Mouse (Mus musculus) heart, embryonic 15.5 days (tissue): ENCODE results near the gene Ireb2. TPM values are rescaled to one million over a fixed set of nuclear protein-coding genes. Genes with fewer than 3 reads are reported as not detected.
"Not testable (repeated sequence)": the region's sequence is repeated elsewhere in the genome, so short reads cannot be mapped to it uniquely, and the experiment has no call there.

Source experiments
- ATAC-seq: fragments of 200-750 bp; cut with Nextera tagmentation; replicated peaks from 2 replicates; pipeline ENCODE4 v1.8.0; 2017; ENCODE audit warnings: low read depth, moderate TSS enrichment; ENCODE audit not compliant: insufficient number of reproducible peaks, insufficient read depth, low FRiP score
- H3K27ac ChIP-seq: fragments of 300-500 bp; sonication (generic); 2 replicates; pipeline ENCODE4 v1.5.1; 2015; ENCODE audit warnings: mild to moderate bottlenecking, inconsistent platforms
- H3K27me3 ChIP-seq: fragments of 300-500 bp; sonication (generic); 2 replicates; pipeline ENCODE4 v1.6.1; 2015; ENCODE audit warnings: inconsistent platforms
- H3K36me3 ChIP-seq: fragments of 300-500 bp; sonication (generic); 2 replicates; pipeline ENCODE4 v1.6.1; 2015; ENCODE audit warnings: mild to moderate bottlenecking, inconsistent platforms
- H3K4me1 ChIP-seq: fragments of 300-500 bp; sonication (generic); replicated peaks from 2 replicates; pipeline ENCODE4 v1.6.1; 2015; ENCODE audit warnings: inconsistent platforms
- H3K4me2 ChIP-seq: fragments of 300-500 bp; sonication (generic); 2 replicates; pipeline ENCODE4 v1.6.1; 2015; ENCODE audit warnings: inconsistent platforms, mild to moderate bottlenecking, moderate library complexity
- H3K4me3 ChIP-seq: fragments of 300-500 bp; sonication (generic); 2 replicates; pipeline ENCODE4 v1.5.1; 2015; ENCODE audit warnings: mild to moderate bottlenecking, inconsistent platforms
- H3K9ac ChIP-seq: fragments of 300-500 bp; sonication (generic); 2 replicates; pipeline ENCODE4 v1.6.1; 2015; ENCODE audit warnings: mild to moderate bottlenecking, inconsistent platforms
- H3K9me3 ChIP-seq: fragments of 300-500 bp; sonication (generic); replicated peaks from 2 replicates; pipeline ENCODE4 v1.6.1; 2016; ENCODE audit warnings: inconsistent platforms
- WGBS: fragments of 180-500 bp; shearing (Covaris S2); methylation state at CpG from one replicate; pipeline ENCODE4 v1.1.7; 2015; ENCODE audit warnings: mixed read lengths; 5-methylcytosine and 5-hydroxymethylcytosine counted together
- polyA plus RNA-seq: library from polyadenylated mRNA; unstranded; fragments of >200 nt; fragmentation: Nextera tagmentation; extraction: Ambion mirVana; gene quantifications from 2 replicates; pipeline ENCODE4 v1.2.1, GENCODE M21; 2015

Ireb2 gene
- polyA plus RNA-seq, 1 experiment from 2014 or later, result 18.2 TPM

GRCm38 (mm10) chr9:54946256-54946655, 82.7 kb downstream of the Ireb2 start:
- WGBS, result 71% methylated on average over 16 of the region's 16 CpGs
- Histone ChIP-seq H3K9me3 (no peaks in the 10 kb centered on the region), H3K36me3 (no peaks in the 10 kb centered on the region), H3K4me3 (no peak overlapping the region), H3K27ac (no peak overlapping the region), H3K4me2 (no peak overlapping the region), H3K27me3 (no peaks in the 10 kb centered on the region), H3K4me1 (peaks cover under 1% of the 10 kb centered on the region), H3K9ac (no peak overlapping the region)
- ATAC-seq, result no peak

DNA sequence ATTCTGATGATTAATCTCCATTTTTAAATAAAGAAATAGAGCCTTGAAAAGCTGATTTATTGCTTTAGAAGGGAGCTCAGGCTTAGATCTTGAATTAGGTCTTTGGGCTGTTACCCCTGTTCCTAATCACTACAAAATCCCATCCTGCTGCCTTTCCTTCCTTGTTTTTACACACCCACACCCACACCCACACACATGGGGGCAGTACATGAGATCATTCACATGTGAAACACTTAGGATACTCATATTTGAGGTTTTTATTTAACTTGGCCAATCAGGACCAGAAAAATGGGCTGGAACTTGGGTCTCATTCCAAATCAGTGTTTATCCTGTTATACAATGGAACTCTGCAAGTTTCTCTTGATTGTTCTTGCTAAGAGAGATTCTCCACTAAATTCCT, 85.9 kb downstream of the Ireb2 start:
- H3K9ac ChIP-seq, result no peak overlapping the region
- H3K27me3 ChIP-seq, result no peaks in the 10 kb centered on the region
- H3K4me1 ChIP-seq, result peaks cover 17% of the 10 kb centered on the region
- no peaks in the 10 kb centered on the region for H3K9me3 ChIP-seq
- H3K4me3 ChIP-seq, result no peak overlapping the region
- peaks cover 21% of the 10 kb centered on the region; the same call in 1 of the 2 replicates for H3K36me3 ChIP-seq
- no peak overlapping the region for H3K4me2 ChIP-seq
- H3K27ac ChIP-seq, result no peak overlapping the region
- no peak for ATAC-seq

- H3K9ac ChIP-seq, result peak overlapping the region; percentile 57
- peak overlapping the region; percentile 71 for H3K4me2 ChIP-seq
- H3K36me3 ChIP-seq, result peaks cover 22% of the 10 kb centered on the region; the same call in 1 of the 2 replicates
- H3K9me3 ChIP-seq, H3K27me3 ChIP-seq, ATAC-seq: not testable (repeated sequence)
- 45% methylated on average over 8 of the region's 8 CpGs for WGBS
- peaks cover 17% of the 10 kb centered on the region for H3K4me1 ChIP-seq
- H3K4me3 ChIP-seq, result peak overlapping the region; percentile 96
- H3K27ac ChIP-seq, result peak overlapping the region; percentile 70
Observed at GRCm38 (mm10) chr9:54950162-54950561, 86.6 kb downstream of the Ireb2 start.

DNA sequence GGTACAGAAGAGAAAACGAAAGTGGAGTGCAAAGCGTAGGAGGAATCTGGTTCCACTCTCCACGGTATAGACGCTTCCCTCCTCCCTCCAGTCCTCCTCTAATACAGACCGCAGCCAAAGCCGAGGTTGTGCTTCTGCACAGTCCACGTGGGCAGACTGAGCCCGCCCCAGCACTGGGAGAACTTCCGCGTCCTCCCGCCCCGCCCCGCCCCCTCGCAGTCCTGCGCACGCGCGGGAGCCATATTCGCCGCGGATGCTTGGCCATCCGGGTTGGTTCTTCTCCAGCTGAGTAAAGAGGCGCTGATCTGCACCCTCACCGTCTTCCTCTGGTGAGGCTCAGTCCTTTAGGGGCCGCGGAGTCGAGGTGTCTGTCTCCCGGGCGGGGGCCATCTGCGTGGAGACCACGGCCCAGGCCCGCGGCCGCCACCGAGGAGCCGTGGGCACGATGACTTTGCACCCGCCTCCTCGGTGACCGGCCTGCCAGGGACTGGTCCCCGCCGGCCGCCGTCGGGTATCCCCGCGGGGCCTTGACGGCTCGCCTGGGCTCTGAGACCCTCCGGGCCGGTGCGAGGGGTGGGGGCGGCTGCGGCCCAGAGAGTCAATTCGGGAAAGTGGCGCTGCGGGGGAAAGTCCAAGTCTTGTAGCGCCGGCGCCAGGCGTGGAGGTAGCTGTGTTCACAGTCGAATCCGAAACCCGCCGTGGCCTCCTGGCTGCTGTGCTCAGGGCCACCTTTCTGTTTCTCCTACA, 87.2 kb downstream of the Ireb2 start, which contains the start of the genes Psma4 and AY074887:
Psma4 (plus strand) TSS at position 216 of the 747 bp plus-strand sequence.
AY074887 (minus strand) TSS at position 424 of the 747 bp plus-strand sequence.
- Histone ChIP-seq H3K36me3 (peaks cover 27% of the 10 kb centered on the region), H3K4me2 (peak within 1 kb of the TSS; percentile 71), H3K27ac (peak within 1 kb of the TSS; percentile 92), H3K9me3 (no peaks in the 10 kb centered on the region), H3K4me3 (peak within 1 kb of the TSS; percentile 96), H3K4me1 (peaks cover 17% of the 10 kb centered on the region), H3K27me3 (no peaks in the 10 kb centered on the region), H3K9ac (peak within 1 kb of the TSS; percentile 90)
- ATAC-seq, result peak; percentile 99
- under 1% methylated on average over 65 of the region's 65 CpGs for WGBS

DNA sequence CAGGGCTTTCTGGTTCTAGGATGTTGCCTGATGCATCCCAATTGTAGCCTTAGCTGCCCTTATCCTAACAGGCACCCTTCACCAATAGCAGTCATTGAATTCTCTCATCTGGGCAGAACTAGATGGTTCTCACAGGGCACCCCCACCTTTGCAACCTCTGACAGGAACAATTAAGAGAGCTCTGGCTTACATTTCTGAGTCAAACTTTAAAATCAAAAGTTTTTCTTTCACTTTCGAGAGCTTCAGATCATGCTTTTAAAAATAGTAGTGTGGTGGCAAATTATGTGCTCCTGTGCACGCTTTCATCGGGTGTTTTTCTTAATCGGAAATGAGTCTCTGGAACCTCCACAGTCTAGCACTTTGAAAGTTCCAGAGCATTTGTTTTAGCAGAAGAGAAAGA, 97.5 kb downstream of the Ireb2 start:
- no peak overlapping the region for H3K9ac ChIP-seq
- ATAC-seq, result no peak
- 91% methylated on average over 4 of the region's 4 CpGs for WGBS
- H3K4me1 ChIP-seq, result no peaks in the 10 kb centered on the region
- peaks cover 36% of the 10 kb centered on the region for H3K36me3 ChIP-seq
- no peak overlapping the region for H3K4me3 ChIP-seq
- no peak overlapping the region for H3K27ac ChIP-seq
- H3K4me2 ChIP-seq, result no peak overlapping the region
- H3K9me3 ChIP-seq, result no peaks in the 10 kb centered on the region
- H3K27me3 ChIP-seq, result no peaks in the 10 kb centered on the region

Other genes starting within 250 kb of the Ireb2 start
- gene Acsbg1, start 201.9 kb upstream of the Ireb2 start, polyA plus RNA-seq, result 0.32 TPM in 1 of 2 replicates, not detected in the other
- 25.8 and 27.8 TPM in 2 replicates for gene Dnaja4, start 164.9 kb upstream of the Ireb2 start, polyA plus RNA-seq
- gene Wdr61, start 129.3 kb upstream of the Ireb2 start, polyA plus RNA-seq, result 92.7 and 93.2 TPM in 2 replicates
- 9.1 and 23.6 TPM in 2 replicates for gene Crabp1, start 99.0 kb upstream of the Ireb2 start, polyA plus RNA-seq
- 2.1 and 2.6 TPM in 2 replicates for gene Hykk, start 53.5 kb downstream of the Ireb2 start, polyA plus RNA-seq
- gene Psma4, start 87.0 kb downstream of the Ireb2 start, polyA plus RNA-seq, result 201 and 205 TPM in 2 replicates
- 0.62 and 0.87 TPM in 2 replicates for gene AY074887, start 87.2 kb downstream of the Ireb2 start, polyA plus RNA-seq
- 0.14 and 0.27 TPM in 2 replicates for gene Chrna5, start 117.1 kb downstream of the Ireb2 start, polyA plus RNA-seq
- gene Chrna3, start 162.8 kb downstream of the Ireb2 start, polyA plus RNA-seq, result 0.05 and 1.1 TPM in 2 replicates
- gene Chrnb4, start 185.0 kb downstream of the Ireb2 start, polyA plus RNA-seq, result 0.15 and 0.46 TPM in 2 replicates